ENCODE assay signal across 8 mouse cellular contexts in genomic region chr10:120875672-120876463, GRCm38 (mm10). TPM values are rescaled to one million over a fixed set of nuclear protein-coding genes. Genes with fewer than 3 reads are reported as not detected.
DNase-seq lines count a peak whose midpoint lies in the region; ATAC-seq and TF ChIP-seq lines count a peak whose summit lies in the region.

No protein-coding gene starts in this region.

- no peaks in the 10 kb centered on the region for H3K27me3 ChIP-seq in forebrain, postnatal 0 days (ENCODE audit: insufficient read depth, low read length)
- H3K27me3 ChIP-seq in lung, embryonic 14.5 days (ENCODE audit: insufficient read depth, low read length): no peaks in the 10 kb centered on the region

- no peaks in the 10 kb centered on the region for H3K9me3 ChIP-seq in ES-E14 (ENCODE audit: control insufficient read depth, insufficient read depth, low read depth, low read length)
- H3K9me3 ChIP-seq in forebrain, postnatal 0 days (ENCODE audit: low read length): no peaks in the 10 kb centered on the region
- H3K9me3 ChIP-seq in lung, embryonic 14.5 days (ENCODE audit: low read depth, low read length): no peaks in the 10 kb centered on the region

- in situ Hi-C loops in ES-E14 (cut with MboI; ENCODE audit: low sequenced_read_pairs in 2 of 2, unreplicated experiment in 2 of 2): loop anchor here in 1 of 2 experiments (10.0 kb wide), 1 partner anchor 621 kb away; no protein-coding TSS in a partner anchor

- H3K27ac ChIP-seq in ES-E14 (ENCODE audit: insufficient read depth, low read depth, low read length, poor library complexity, severe bottlenecking): no peak overlapping the region
- no peak overlapping the region for H3K27ac ChIP-seq in forebrain, postnatal 0 days (ENCODE audit: low read depth, low read length)
- H3K27ac ChIP-seq in lung, embryonic 14.5 days (ENCODE audit: low read depth): peak overlapping the region; percentile 73
- H3K27ac ChIP-seq in olfactory bulb, adult 2 months (ENCODE audit: insufficient read depth, low read depth, low read length): no peak overlapping the region

- no peaks in the 10 kb centered on the region for H3K4me1 ChIP-seq in ES-E14 (ENCODE audit: control insufficient read depth in 2 of 2, insufficient read depth in 2 of 2, low read length in 2 of 2, poor library complexity in 1 of 2)
- no peaks in the 10 kb centered on the region for H3K4me1 ChIP-seq in forebrain, postnatal 0 days (ENCODE audit: insufficient read depth)
- 0 out of 2 replicates have a peak, but pooled peaks cover 8% of the 10 kb centered on the region for H3K4me1 ChIP-seq in lung, embryonic 14.5 days (ENCODE audit: insufficient read depth)
- peaks cover 2% of the 10 kb centered on the region; the same call in 1 of the 2 replicates for H3K4me1 ChIP-seq in olfactory bulb, adult 2 months (ENCODE audit: control insufficient read depth, insufficient read depth, low read length)

- peak overlapping the region; percentile 29 for H3K4me2 ChIP-seq in forebrain, postnatal 0 days (ENCODE audit: low read depth)
- H3K4me2 ChIP-seq in lung, embryonic 14.5 days: peak overlapping the region; percentile 57

- no peaks in the 10 kb centered on the region for H3K36me3 ChIP-seq in ES-E14 (ENCODE audit: control insufficient read depth, insufficient read depth, low read length, poor library complexity, severe bottlenecking)
- H3K36me3 ChIP-seq in forebrain, postnatal 0 days (ENCODE audit: insufficient read depth): no peaks in the 10 kb centered on the region
- H3K36me3 ChIP-seq in lung, embryonic 14.5 days (ENCODE audit: insufficient read depth): no peaks in the 10 kb centered on the region

- H3K9ac ChIP-seq in ES-E14 (ENCODE audit: insufficient read depth, low read depth, low read length, poor library complexity, severe bottlenecking): no peak overlapping the region
- H3K9ac ChIP-seq in forebrain, postnatal 0 days: no peak overlapping the region
- H3K9ac ChIP-seq in lung, embryonic 14.5 days: peak overlapping the region; percentile 40

- peak; percentile 94 for ATAC-seq in forebrain, postnatal 0 days
- peak; percentile 78 for ATAC-seq in lung, embryonic 14.5 days (ENCODE audit: insufficient read depth)

- DNase-seq in ES-E14 (ENCODE audit: low read depth, low spot score): peak; percentile 82
- peak; percentile 76 to 81 for DNase-seq in cerebellum, adult 18-20 months
- DNase-seq in forebrain, postnatal 0 days: peak; percentile 93
- peak; percentile 95 for DNase-seq in heart, postnatal 4 days
- peak; percentile 60 to 84 for DNase-seq in layer of hippocampus, adult 8-10 months (ENCODE audit: low spot score in 2 of 2)
- DNase-seq in lung, embryonic 14.5 days: peak; percentile 97
- peak; percentile 12 to 22 for DNase-seq in thymus, adult 18-20 months

- TF ChIP-seq CTCF in forebrain, postnatal 0 days (IDR thresholded peaks at IDR 0.05; ENCODE audit: low read depth): peak; percentile 97
- peak; percentile 99 for TF ChIP-seq CTCF in lung, embryonic 14.5 days (IDR thresholded peaks at IDR 0.05; ENCODE audit: low read depth)
- peak; percentile 88 for TF ChIP-seq CTCF in olfactory bulb, adult 2 months (IDR thresholded peaks at IDR 0.05; ENCODE audit: insufficient read depth, low read depth, low read length)

- WGBS in forebrain, postnatal 0 days: 14% methylated on average over 26 of the region's 26 CpGs
- 11% methylated on average over 26 of the region's 26 CpGs for WGBS in lung, embryonic 14.5 days
- 19% methylated on average over 26 of the region's 26 CpGs for WGBS in olfactory bulb, adult 2 months

- no peak for TF ChIP-seq POLR2A in olfactory bulb, adult 2 months (IDR thresholded peaks at IDR 0.05; ENCODE audit: insufficient read depth, low read depth, low read length)

- peak overlapping the region in 1 of 2 experiments; percentile 33; a peak in 2 of 4 replicates for H3K4me3 ChIP-seq in ES-E14 (ENCODE audit: insufficient read depth in 1 of 2, low read depth in 1 of 2, low read length in 2 of 2, poor library complexity in 1 of 2, severe bottlenecking in 1 of 2)
- 0 out of 2 replicates have a peak overlapping the region, but pooled peaks have one; percentile 0 for H3K4me3 ChIP-seq in forebrain, postnatal 0 days (ENCODE audit: low read depth, low read length)
- peak overlapping the region; percentile 23; the same call in 1 of the 2 replicates for H3K4me3 ChIP-seq in lung, embryonic 14.5 days (ENCODE audit: low read depth, low read length)
- no peak overlapping the region for H3K4me3 ChIP-seq in olfactory bulb, adult 2 months (ENCODE audit: insufficient read depth, low read depth, low read length)

TF ChIP-seq in ES-E14, 5 proteins besides CTCF, POLR2A, EP300 and RAD21:
- TF ChIP-seq ZC3H11A (IDR thresholded peaks at IDR 0.05; ENCODE audit: borderline replicate concordance, low read depth, low read length): no peak; the same call in 1 of the 2 replicates

RNA-seq across cellular contexts. Expression of gene Msrb3, which starts 23.0 kb away (rescaled TPM):
- 3.4 and 5.7 TPM in 2 replicates for total RNA-seq in ES-E14 (2012; rRNA removed)
- 3.2 and 6.1 TPM in 2 replicates for total RNA-seq in forebrain, postnatal 0 days (2014; rRNA removed)
- 0.67 and 1.5 TPM in 2 replicates for polyA plus RNA-seq in forebrain, postnatal 0 days (2015; fragmentation: Nextera tagmentation; extraction: Ambion mirVana)
- total RNA-seq in heart, postnatal 4 days (2021): 100 to 1,000 TPM; 154 to 177 TPM
- 1 to 10 TPM; 3.7 to 5.1 (median 4.7) TPM for total RNA-seq in layer of hippocampus, adult 8-10 months (2022)
- polyA plus RNA-seq in lung, embryonic 14.5 days (2014; fragmentation: Nextera tagmentation; extraction: Ambion mirVana): 13.0 and 14.1 TPM in 2 replicates
- polyA plus RNA-seq in olfactory bulb, adult 2 months (2012; ENCODE audit: insufficient read depth, insufficient read length, low replicate concordance, missing spikeins): not detected in 2 replicates

Comparison
In these comparisons a context has a peak if more than half of its experiments do, and no peak if none do; other contexts are left out.
1. DNase-seq: peak in every context shown above with its lines; median percentile 97 in lung, embryonic 14.5 days; 95 in heart, postnatal 4 days; 93 in forebrain, postnatal 0 days; 82 in ES-E14; 78 in cerebellum, adult 18-20 months; 72 in layer of hippocampus, adult 8-10 months; 17 in thymus, adult 18-20 months.
2. RNA of gene Msrb3, which starts 23.0 kb away (total RNA-seq): 154 to 177 TPM in heart, postnatal 4 days; 3.2 to 6.1 TPM in forebrain, postnatal 0 days, 3.4 to 5.7 TPM in ES-E14 and 3.7 to 5.1 TPM in layer of hippocampus, adult 8-10 months; every median in the first group is over 10 times any median in the second.
3. Peak in every context shown above with its lines, with median percentiles within 50 percentile points of each other: CTCF ChIP-seq.